Mouse (Mus musculus) embryonic facial prominence, embryonic 10.5 days (tissue): ENCODE data around the gene Mcrip2. TPM values are rescaled to one million over a fixed set of nuclear protein-coding genes. Genes with fewer than 3 reads are reported as not detected.
A peak's percentile ranks its signal among the peaks of the same experiment; 100 is the strongest.

ENCODE experiments used
- DNase-seq: peaks from one replicate; pipeline ENCODE4 v3.0.0-alpha.2; 2017; ENCODE audit warnings: low spot score
- H3K27ac ChIP-seq: fragments of 300-500 bp; sonication (generic); replicated peaks from 2 replicates; pipeline ENCODE4 v1.5.1; 2016; ENCODE audit warnings: mild to moderate bottlenecking
- H3K27me3 ChIP-seq: fragments of 300-500 bp; sonication (generic); replicated peaks from 2 replicates; pipeline ENCODE4 v1.6.1; 2016; ENCODE audit warnings: low read depth, mild to moderate bottlenecking; ENCODE audit not compliant: poor library complexity, severe bottlenecking
- H3K36me3 ChIP-seq: fragments of 300-500 bp; sonication (generic); replicated peaks from 2 replicates; pipeline ENCODE4 v1.6.1; 2016; ENCODE audit warnings: mild to moderate bottlenecking, moderate library complexity
- H3K4me1 ChIP-seq: fragments of 300-500 bp; sonication (generic); 2 replicates; pipeline ENCODE4 v1.6.1; 2016
- H3K4me3 ChIP-seq: fragments of 300-500 bp; sonication (generic); 2 replicates; pipeline ENCODE4 v1.5.1; 2016; ENCODE audit warnings: mild to moderate bottlenecking, moderate library complexity
- H3K9me3 ChIP-seq: fragments of 300-500 bp; sonication (generic); 2 replicates; pipeline ENCODE4 v1.6.1; 2016; ENCODE audit warnings: mild to moderate bottlenecking
- WGBS: fragments of 180-500 bp; shearing (Covaris S2); methylation state at CpG from one replicate; pipeline ENCODE4 v1.1.7; 2016; 5-methylcytosine and 5-hydroxymethylcytosine counted together
- polyA plus RNA-seq: library from polyadenylated mRNA; unstranded; fragments of >200 nt; fragmentation: Nextera tagmentation; extraction: Ambion mirVana; gene quantifications from 2 replicates; pipeline ENCODE4 v1.2.1, GENCODE M21; 2016

Gene Mcrip2
- polyA plus RNA-seq, 1 experiment from 2014 or later = 17.3 TPM

DNA sequence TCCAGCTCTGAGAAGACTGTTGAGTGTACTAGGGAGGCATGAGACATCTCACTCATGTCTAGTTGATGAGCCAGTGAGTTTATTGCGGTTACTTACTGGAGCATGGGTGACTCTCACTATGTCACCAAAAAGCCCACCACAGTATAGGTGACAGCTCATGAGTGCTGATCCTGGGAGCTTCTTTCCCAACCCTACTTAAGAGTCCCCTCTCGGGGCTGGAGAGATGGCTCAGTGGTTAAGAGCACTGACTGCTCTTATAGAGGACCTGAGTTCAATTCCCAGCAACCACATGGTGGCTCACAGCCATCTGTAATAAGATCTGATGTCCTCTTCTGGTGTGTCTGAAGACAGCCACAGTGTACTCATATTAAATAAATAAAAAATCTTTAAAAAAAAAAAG lies 1.4 kb upstream of the Mcrip2 start:
- Histone ChIP-seq H3K27me3 (no peaks in the 10 kb centered on the region), H3K9me3 (no peaks in the 10 kb centered on the region), H3K36me3 (no peaks in the 10 kb centered on the region), H3K4me3 (no peak overlapping the region), H3K27ac (no peak overlapping the region), H3K4me1 (peaks cover 41% of the 10 kb centered on the region)
- no peak for DNase-seq
- 91% methylated on average over 2 of the region's 2 CpGs for WGBS

DNA sequence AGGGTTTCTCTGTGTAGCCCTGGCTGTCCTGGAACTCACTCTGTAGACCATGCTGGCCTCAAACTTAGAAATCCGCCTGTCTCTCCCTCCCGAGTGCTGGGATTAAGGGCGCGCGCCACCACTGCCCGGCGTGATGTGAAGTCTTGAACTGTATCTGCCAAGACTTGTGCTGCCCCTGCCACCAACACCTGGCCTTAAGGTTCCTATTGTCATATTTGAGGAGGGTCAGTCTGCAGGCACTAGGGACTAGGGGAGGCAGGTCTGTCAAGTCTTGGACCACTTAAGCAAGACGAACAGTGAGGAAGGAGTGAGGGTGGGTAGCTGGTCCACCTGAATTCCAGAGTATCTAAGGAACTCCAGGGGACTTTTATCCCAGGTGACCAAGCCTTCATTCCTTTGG lies 934 bp upstream of the Mcrip2 start:
- WGBS = 87% methylated on average over 8 of the region's 8 CpGs
- H3K4me3 ChIP-seq = 0 out of 2 replicates have a peak overlapping the region, but pooled peaks have one; percentile 6
- H3K27ac ChIP-seq = no peak overlapping the region
- DNase-seq = no peak
- no peaks in the 10 kb centered on the region for H3K27me3 ChIP-seq
- no peaks in the 10 kb centered on the region for H3K9me3 ChIP-seq
- H3K4me1 ChIP-seq = peaks cover 41% of the 10 kb centered on the region
- no peaks in the 10 kb centered on the region for H3K36me3 ChIP-seq

DNA sequence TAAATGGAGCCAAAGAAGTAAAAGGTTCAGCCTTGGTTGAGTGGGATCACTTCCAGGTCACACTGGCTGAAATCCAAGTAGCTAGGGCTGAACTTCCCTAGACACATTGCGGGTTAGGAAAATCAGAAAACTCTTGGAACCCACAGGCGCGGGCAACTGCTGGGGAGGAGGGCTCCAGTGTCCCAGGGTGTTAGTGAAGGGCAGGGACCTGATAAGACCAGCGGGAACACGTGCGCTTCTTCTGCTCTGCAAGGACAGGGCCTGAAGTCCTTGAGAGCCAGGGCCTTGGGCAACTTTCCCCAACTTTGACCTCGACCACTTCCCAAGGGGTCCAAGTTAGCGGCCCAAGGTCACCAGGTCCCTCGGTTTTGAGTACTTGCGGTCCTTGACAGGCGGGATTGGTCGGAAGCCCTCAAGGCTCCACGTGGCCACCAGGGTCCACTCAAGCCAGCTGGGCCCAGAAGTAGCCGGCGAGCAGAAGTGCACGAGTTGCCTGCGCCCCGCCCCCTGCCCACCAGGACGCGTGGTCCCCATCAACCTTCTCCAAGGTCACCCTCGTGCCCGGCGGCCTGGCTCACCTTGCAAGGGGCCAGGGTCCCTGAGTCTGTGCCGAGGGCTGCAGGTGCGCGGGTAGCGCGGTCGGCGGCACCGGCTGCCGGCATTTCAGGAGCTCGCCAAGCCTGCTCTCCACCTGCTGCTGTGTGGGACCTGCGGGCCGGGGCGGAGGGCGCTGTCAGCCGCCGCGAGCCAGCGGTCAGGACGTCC lies 546 bp downstream of the Mcrip2 start:
- Histone ChIP-seq H3K27ac (peak overlapping the region; percentile 80), H3K27me3 (no peaks in the 10 kb centered on the region), H3K4me3 (peak overlapping the region; percentile 92), H3K36me3 (peaks cover 4% of the 10 kb centered on the region; the same call in 1 of the 2 replicates), H3K9me3 (no peaks in the 10 kb centered on the region), H3K4me1 (peaks cover 30% of the 10 kb centered on the region)
- WGBS = 1% methylated on average over 42 of the region's 42 CpGs
- DNase-seq = peak; percentile 73

DNA sequence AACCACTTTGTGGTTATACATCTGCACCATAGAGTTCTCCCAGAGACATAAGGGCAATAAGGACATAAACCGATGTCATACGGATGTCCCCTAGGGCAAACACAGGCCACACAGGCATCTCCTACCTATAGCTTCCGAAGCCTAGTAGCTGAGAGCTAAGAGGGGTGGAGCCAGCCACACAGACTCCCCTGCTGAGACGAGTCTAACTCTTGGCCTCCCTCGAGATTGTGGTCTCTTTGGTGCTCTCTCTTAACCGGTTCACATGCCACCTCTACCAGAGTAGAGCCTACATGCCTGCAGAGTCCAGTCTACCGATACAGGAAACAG lies 1.1 kb downstream of the Mcrip2 start:
- 15% methylated on average over 7 of the region's 7 CpGs for whole genome bisulfite sequencing
- Histone ChIP-seq H3K36me3 (peaks cover 4% of the 10 kb centered on the region; the same call in 1 of the 2 replicates), H3K4me3 (peak overlapping the region; percentile 92), H3K27ac (no peak overlapping the region; the same call in 1 of the 2 replicates), H3K27me3 (no peaks in the 10 kb centered on the region), H3K9me3 (no peaks in the 10 kb centered on the region), H3K4me1 (peaks cover 25% of the 10 kb centered on the region)
- DNase-seq = no peak

DNA sequence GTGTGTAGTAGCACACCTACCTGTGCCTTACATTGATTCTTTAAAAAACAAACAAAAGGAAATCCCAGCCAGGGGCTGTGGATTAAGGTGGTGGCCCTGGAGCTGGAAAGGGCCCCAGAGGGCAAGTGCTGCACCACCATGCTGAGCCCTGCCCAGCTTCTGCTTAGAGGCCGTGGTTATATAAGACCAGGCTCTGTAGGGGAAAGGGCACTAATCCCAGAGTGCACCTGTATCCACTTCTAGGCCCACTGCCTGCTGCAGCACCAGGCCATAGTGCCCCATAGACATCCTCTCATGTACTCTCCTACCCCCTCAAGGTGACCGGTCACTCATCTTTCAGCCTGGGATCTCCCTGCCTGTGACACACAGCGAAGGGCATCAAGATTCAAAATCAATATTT lies 2.4 kb downstream of the Mcrip2 start:
- no peaks in the 10 kb centered on the region for H3K27me3 ChIP-seq
- H3K27ac ChIP-seq = no peak overlapping the region
- peaks cover 4% of the 10 kb centered on the region; the same call in 1 of the 2 replicates for H3K36me3 ChIP-seq
- WGBS = 90% methylated on average over 3 of the region's 3 CpGs
- DNase-seq = no peak
- H3K4me1 ChIP-seq = peaks cover 34% of the 10 kb centered on the region
- no peaks in the 10 kb centered on the region for H3K9me3 ChIP-seq
- no peak overlapping the region for H3K4me3 ChIP-seq

DNA sequence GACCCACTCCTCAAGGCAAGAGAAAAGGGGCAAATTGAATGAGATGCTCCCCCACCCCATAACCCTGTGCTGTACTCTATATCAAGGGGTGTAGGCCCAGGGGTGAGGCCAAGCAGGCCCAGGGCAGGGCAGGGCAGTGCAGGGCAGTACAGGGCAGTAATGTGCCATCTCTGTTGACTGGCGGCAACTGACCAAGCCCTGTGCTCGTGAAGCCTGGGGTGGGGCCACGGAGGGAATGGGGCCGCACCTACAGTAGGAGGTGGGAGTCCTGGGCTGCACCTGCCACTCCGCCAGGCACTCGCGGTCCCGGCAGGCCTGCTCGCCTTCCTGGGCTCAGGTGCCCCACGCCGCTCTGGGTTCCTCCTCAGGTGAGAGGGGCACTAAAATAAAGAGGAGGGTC lies 3.3 kb downstream of the Mcrip2 start:
- Histone ChIP-seq H3K4me3 (no peak overlapping the region), H3K27ac (no peak overlapping the region)
- whole genome bisulfite sequencing = 89% methylated on average over 11 of the region's 11 CpGs

DNA sequence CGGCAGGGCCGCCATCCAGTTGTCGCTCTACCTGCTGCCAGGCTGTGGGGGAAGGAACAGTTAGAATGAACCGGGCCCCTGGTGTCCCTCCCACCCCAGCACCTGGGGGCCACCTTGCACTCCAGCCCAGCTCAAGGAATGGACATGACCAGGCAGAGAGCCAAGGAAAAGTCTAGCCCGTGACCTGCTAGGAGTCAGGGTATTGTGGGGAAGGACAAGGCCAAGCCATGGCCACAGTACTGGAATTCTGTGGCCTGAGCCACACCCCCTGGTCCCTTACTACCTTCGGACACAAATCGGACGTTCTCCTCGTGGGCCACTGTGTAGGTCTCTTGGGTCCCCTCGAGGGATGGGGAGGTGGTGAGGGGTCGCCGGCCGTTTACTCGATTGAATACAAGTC lies 4.3 kb downstream of the Mcrip2 start:
- Histone ChIP-seq H3K9me3 (no peaks in the 10 kb centered on the region), H3K27ac (no peak overlapping the region), H3K4me1 (peaks cover 43% of the 10 kb centered on the region), H3K36me3 (peaks cover 5% of the 10 kb centered on the region; the same call in 1 of the 2 replicates), H3K4me3 (no peak overlapping the region), H3K27me3 (no peaks in the 10 kb centered on the region)
- WGBS = 88% methylated on average over 14 of the region's 14 CpGs
- DNase-seq = no peak

More for the DNA sequence above, 3.3 kb downstream of the Mcrip2 start:
- Histone ChIP-seq H3K36me3 (peaks cover 4% of the 10 kb centered on the region; the same call in 1 of the 2 replicates), H3K27me3 (no peaks in the 10 kb centered on the region), H3K9me3 (no peaks in the 10 kb centered on the region), H3K4me1 (peaks cover 43% of the 10 kb centered on the region)
- no peak for DNase-seq

DNA sequence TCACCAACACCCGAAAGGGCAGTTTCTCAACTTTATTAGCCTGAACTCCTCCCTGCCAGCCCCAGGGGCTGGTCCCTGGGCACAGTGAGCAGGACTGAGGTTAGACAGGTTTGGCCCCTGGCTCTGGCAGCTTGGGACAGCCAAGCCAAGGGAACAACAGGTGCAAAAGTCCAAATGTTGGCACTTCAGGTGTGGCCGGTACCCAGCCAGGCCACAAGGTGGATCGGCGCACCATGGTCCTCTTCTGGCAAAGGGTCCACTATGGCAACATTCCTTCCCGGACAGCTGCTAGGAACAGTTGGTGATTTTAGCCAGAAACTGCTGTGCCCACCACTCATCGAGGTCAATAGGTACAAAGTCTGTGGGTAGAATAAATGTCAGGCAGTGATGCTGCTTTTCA lies 4.9 kb downstream of the Mcrip2 start:
- DNase-seq = no peak
- Histone ChIP-seq H3K36me3 (peaks cover 9% of the 10 kb centered on the region), H3K9me3 (no peaks in the 10 kb centered on the region), H3K27me3 (no peaks in the 10 kb centered on the region), H3K4me3 (no peak overlapping the region), H3K27ac (no peak overlapping the region), H3K4me1 (peaks cover 38% of the 10 kb centered on the region)
- WGBS = 88% methylated on average over 6 of the region's 6 CpGs

DNA sequence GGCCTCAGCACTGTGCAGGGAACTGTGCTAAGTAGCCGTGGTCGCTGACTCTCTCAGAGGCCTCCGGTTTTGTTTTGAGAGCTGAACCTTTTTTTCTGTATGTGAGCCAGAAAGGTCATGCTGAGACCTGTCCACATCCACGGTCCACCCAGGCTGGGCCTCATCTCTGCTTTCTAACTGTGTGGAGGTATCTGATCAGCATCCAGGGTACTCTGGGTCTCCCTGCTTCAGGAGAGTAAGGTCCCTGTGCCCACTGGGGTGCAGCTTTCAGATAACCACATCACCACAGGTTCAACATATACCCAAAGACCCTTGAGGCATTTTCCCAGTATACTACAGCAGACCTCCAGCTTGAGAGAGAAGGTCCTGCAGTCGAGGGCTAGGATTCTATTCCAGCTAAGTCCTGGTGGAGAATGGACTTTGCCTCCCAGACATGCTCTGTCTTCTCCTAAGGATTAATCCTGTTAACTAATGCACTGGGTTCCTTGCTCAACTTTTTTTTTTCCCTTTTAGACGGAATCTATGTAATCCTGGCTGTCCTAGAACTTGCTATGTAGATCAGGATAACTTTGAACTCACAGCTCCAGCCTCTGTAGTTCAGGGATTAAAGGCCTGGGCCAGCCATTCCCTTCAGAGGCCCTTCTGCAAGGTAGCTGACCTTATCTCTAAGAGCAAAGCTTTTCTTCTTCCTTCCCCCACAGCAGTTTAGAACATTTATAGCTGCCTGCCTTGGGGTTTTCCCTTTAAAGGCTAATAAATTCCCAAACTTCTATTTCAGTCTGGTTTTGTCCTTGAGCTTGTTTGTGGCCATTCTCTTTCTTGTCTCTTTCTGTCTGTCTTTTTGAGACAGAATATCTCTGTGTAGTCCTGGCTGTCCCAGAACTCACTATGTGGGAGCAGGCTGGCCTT lies 6.6 kb downstream of the Mcrip2 start:
- Histone ChIP-seq H3K9me3 (no peaks in the 10 kb centered on the region), H3K4me3 (peak overlapping the region; percentile 84), H3K27ac (peak overlapping the region; percentile 93), H3K27me3 (no peaks in the 10 kb centered on the region), H3K4me1 (peaks cover 23% of the 10 kb centered on the region), H3K36me3 (peaks cover 20% of the 10 kb centered on the region)
- WGBS = 13% methylated on average over 6 of the region's 6 CpGs
- DNase-seq = no peak

DNA sequence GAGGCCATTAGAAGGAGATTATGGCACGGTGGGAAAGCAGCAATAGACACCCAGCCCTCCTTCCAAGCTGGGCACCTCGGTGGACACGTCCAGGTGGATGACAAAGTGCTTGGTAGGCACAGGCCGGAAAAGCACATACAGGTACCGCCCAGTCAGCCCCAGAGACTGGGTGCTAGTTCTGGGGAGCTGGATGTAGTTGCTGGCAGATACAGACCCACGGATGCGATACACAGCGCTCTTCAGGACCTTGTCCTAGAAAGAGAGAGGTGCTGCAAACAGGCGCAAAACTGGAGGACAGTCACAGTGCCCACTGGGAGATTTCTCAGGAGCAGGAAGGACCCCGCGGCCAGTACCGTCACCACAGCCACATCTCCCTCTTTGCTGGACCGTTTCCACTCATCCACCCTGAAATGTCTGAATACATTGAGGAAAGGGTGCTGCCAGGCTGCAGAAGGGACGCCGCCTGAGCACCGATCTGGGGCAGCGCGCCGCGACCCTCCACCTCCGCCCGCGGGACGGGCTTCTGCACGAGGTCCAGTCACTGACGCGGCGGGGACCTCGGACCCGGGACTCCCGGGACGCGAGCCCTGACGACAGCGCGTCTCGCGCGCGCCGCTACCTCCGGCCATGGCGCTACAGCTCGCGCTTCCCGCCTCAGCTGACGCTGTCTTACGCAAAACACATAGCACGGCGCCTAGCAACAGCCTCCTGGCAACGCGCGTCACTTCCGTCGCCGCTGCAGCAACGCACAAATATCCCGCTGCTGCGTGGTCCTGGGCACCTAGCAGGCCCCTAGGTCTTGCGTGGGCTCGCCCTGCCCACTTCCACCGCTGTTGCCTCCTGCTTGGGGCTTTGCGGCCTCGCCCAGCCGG lies 7.5 kb downstream of the Mcrip2 start, which contains the start of gene Wdr90:
Wdr90 (minus strand) TSS at position 670 of the 872 bp plus-strand sequence.
- H3K27me3 ChIP-seq = no peaks in the 10 kb centered on the region
- H3K36me3 ChIP-seq = peaks cover 26% of the 10 kb centered on the region
- H3K27ac ChIP-seq = peak within 1 kb of the TSS; percentile 93
- 5% methylated on average over 65 of the region's 65 CpGs for WGBS
- H3K4me3 ChIP-seq = peak within 1 kb of the TSS; percentile 84
- peaks cover 23% of the 10 kb centered on the region for H3K4me1 ChIP-seq
- no peaks in the 10 kb centered on the region for H3K9me3 ChIP-seq
- peak; percentile 93 for DNase-seq

DNA sequence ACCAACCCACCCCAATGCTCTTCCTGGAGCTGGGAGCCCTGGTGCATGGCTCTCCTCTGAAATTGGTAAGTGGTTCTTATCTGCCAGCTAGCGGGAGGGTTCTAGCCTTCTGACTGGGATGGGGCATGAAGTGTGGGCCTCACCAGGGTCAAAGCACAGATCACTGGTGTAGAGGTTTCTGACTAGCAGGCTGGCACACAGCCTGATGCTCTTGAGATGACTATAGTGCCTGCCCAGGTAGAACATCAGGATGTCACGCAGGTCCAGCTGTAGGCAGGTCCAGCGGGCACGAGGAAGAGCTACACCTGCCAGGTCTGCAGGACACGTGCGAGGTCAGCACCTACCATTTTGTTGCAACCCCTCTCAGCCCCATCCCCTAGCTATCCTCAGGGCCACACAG lies 8.3 kb downstream of the Mcrip2 start:
- H3K4me3 ChIP-seq = peak overlapping the region; percentile 84
- peaks cover 23% of the 10 kb centered on the region for H3K4me1 ChIP-seq
- no peaks in the 10 kb centered on the region for H3K9me3 ChIP-seq
- no peak for DNase-seq
- no peaks in the 10 kb centered on the region for H3K27me3 ChIP-seq
- 93% methylated on average over 6 of the region's 6 CpGs for whole genome bisulfite sequencing
- H3K36me3 ChIP-seq = peaks cover 34% of the 10 kb centered on the region
- peak overlapping the region; percentile 93; the same call in 1 of the 2 replicates for H3K27ac ChIP-seq

DNA sequence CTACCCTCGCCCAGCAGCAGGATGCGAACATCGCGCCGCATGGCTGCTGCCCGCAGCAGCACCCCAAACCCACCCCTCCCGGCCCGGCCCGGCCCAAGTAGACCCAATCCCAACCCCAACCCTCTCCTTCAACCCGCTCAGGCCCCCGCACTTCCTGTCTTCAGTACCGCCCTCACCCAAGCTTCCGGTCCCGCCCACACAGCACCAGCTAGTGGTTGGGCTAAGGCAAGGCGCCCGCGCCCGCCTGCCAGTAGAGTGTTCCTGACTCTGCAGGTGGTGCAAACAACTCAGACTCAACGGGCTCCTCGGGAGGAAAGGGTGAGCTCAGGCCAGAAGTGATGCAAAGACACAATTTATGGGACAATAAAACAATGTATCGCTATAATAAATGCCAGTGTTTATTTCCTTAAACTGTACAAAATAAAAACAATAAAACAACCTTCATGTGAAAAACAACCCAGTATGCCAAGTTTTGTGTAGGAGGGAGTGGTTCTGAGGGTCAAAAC lies 24.1 kb downstream of the Mcrip2 start, which contains the start of gene Rhot2:
Rhot2 (minus strand) TSS at position 456 of the 506 bp plus-strand sequence.
- WGBS = 1% methylated on average over 21 of the region's 21 CpGs
- Histone ChIP-seq H3K36me3 (peaks cover 85% of the 10 kb centered on the region), H3K27ac (peak within 1 kb of the TSS; percentile 93), H3K9me3 (no peaks in the 10 kb centered on the region), H3K4me1 (peaks cover 23% of the 10 kb centered on the region), H3K27me3 (no peaks in the 10 kb centered on the region), H3K4me3 (peak within 1 kb of the TSS; percentile 90)
- peak; percentile 96 for DNase-seq
